Mouse (Mus musculus): ENCODE measurements at regions not wholly inside any gene's neighbourhood (a gene's known extent, or its start where the extent isn't known, plus 50 kb on each side); places are given as distances from the start of the nearest gene placed in this dataset.

GRCm38 (mm10) chr3:143447005-143447709 lies 565.4 kb upstream of the Pkn2 start:
- no peak for DNase-seq (ENCODE audit: low spot score)

GRCm38 (mm10) chr3:143417401-143417800 lies 535.6 kb upstream of the Pkn2 start:
- no peak for DNase-seq (ENCODE audit: low spot score)

GRCm38 (mm10) chr3:143411655-143412054 lies 529.9 kb upstream of the Pkn2 start:
- DNase-seq (ENCODE audit: low spot score) = no peak

GRCm38 (mm10) chr3:143398966-143399365 lies 517.2 kb upstream of the Pkn2 start:
- DNase-seq (ENCODE audit: low spot score) = no peak

- DNase-seq (ENCODE audit: low spot score) = no peak
These were observed 502.6 kb upstream of the Pkn2 start for GRCm38 (mm10) chr3:143384357-143384756.

- peak; percentile 50 for DNase-seq (ENCODE audit: low spot score)
These were observed 497.4 kb upstream of the Pkn2 start for GRCm38 (mm10) chr3:143379193-143379592.

GRCm38 (mm10) chr3:143377446-143377845 lies 495.6 kb upstream of the Pkn2 start:
- DNase-seq (ENCODE audit: low spot score) = no peak

- DNase-seq (ENCODE audit: low spot score) = no peak
These were observed 493.8 kb upstream of the Pkn2 start for GRCm38 (mm10) chr3:143375527-143376061.

- DNase-seq (ENCODE audit: low spot score) = no peak
These were observed 491.7 kb upstream of the Pkn2 start for GRCm38 (mm10) chr3:143373501-143373900.

- DNase-seq (ENCODE audit: low spot score) = no peak
These were observed 487.2 kb upstream of the Pkn2 start for GRCm38 (mm10) chr3:143369002-143369401.

- DNase-seq (ENCODE audit: low spot score) = no peak
These were observed 458.2 kb upstream of the Pkn2 start for GRCm38 (mm10) chr3:143340032-143340431.

- no peak for DNase-seq (ENCODE audit: low spot score)
These were observed 451.5 kb upstream of the Pkn2 start for GRCm38 (mm10) chr3:143333339-143333738.

- DNase-seq (ENCODE audit: low spot score) = no peak
These were observed 446.7 kb upstream of the Pkn2 start for GRCm38 (mm10) chr3:143328521-143328920.

- no peak for DNase-seq (ENCODE audit: low spot score)
These were observed 445.8 kb upstream of the Pkn2 start for GRCm38 (mm10) chr3:143327652-143328051.

- DNase-seq (ENCODE audit: low spot score) = no peak
These were observed 434.7 kb upstream of the Pkn2 start for GRCm38 (mm10) chr3:143316457-143316856.

GRCm38 (mm10) chr3:143291793-143292192 lies 410.0 kb upstream of the Pkn2 start:
- no peak for DNase-seq (ENCODE audit: low spot score)

GRCm38 (mm10) chr3:143264132-143264531 lies 382.3 kb upstream of the Pkn2 start:
- no peak for DNase-seq (ENCODE audit: low spot score)

GRCm38 (mm10) chr3:143252643-143253042 lies 370.8 kb upstream of the Pkn2 start:
- DNase-seq (ENCODE audit: low spot score) = no peak

GRCm38 (mm10) chr3:143252008-143252407 lies 370.2 kb upstream of the Pkn2 start:
- no peak for DNase-seq (ENCODE audit: low spot score)

- DNase-seq (ENCODE audit: low spot score) = no peak
These were observed 360.9 kb upstream of the Pkn2 start for GRCm38 (mm10) chr3:143242691-143243090.

- no peak for DNase-seq (ENCODE audit: low spot score)
These were observed 359.0 kb upstream of the Pkn2 start for GRCm38 (mm10) chr3:143240545-143241383.

GRCm38 (mm10) chr3:143238546-143238945 lies 356.7 kb upstream of the Pkn2 start:
- no peak for DNase-seq (ENCODE audit: low spot score)
